Mouse (Mus musculus): Measurements from ENCODE around the gene Card10. TPM values are rescaled to one million over a fixed set of nuclear protein-coding genes. Genes with fewer than 3 reads are reported as not detected.

The Card10 gene
- polyA plus RNA-seq, 1 experiment from 2014 or later: 4.3 TPM

GRCm38 (mm10) chr15:78789721-78790323, 13.0 kb downstream of the Card10 start:
- Histone ChIP-seq H3K36me3 (no peaks in the 10 kb centered on the region), H3K9me3 (no peaks in the 10 kb centered on the region), H3K4me1 (replicated peaks) (peaks cover 49% of the 10 kb centered on the region), H3K27me3 (ENCODE audit: insufficient read depth, poor library complexity, severe bottlenecking) (no peaks in the 10 kb centered on the region), H3K27ac (peak overlapping the region; percentile 3), H3K4me3 (no peak overlapping the region)
- no peak for DNase-seq (ENCODE audit: low spot score)
- WGBS: 90% methylated on average over 13 of the region's 13 CpGs

GRCm38 (mm10) chr15:78788042-78788441, 14.8 kb downstream of the Card10 start:
- WGBS: 71% methylated on average over 3 of the region's 3 CpGs
- H3K4me1 ChIP-seq (replicated peaks): peaks cover 49% of the 10 kb centered on the region
- H3K4me3 ChIP-seq: no peak overlapping the region; the same call in 1 of the 2 replicates
- peak overlapping the region; percentile 68 for H3K27ac ChIP-seq
- DNase-seq (ENCODE audit: low spot score): no peak
- H3K27me3 ChIP-seq (ENCODE audit: insufficient read depth, poor library complexity, severe bottlenecking): no peaks in the 10 kb centered on the region
- H3K9me3 ChIP-seq: no peaks in the 10 kb centered on the region
- H3K36me3 ChIP-seq: no peaks in the 10 kb centered on the region

- Histone ChIP-seq H3K27me3 (ENCODE audit: insufficient read depth, poor library complexity, severe bottlenecking) (no peaks in the 10 kb centered on the region), H3K4me3 (no peak overlapping the region; the same call in 1 of the 2 replicates), H3K4me1 (replicated peaks) (peaks cover 50% of the 10 kb centered on the region), H3K9me3 (no peaks in the 10 kb centered on the region), H3K27ac (peak overlapping the region; percentile 68), H3K36me3 (no peaks in the 10 kb centered on the region)
- 65% methylated on average over 9 of the region's 9 CpGs for WGBS
- no peak for DNase-seq (ENCODE audit: low spot score)
Observed at GRCm38 (mm10) chr15:78787287-78787856, 15.5 kb downstream of the Card10 start.

GRCm38 (mm10) chr15:78786411-78786818, 16.4 kb downstream of the Card10 start:
- H3K4me3 ChIP-seq: no peak overlapping the region
- no peaks in the 10 kb centered on the region for H3K27me3 ChIP-seq (ENCODE audit: insufficient read depth, poor library complexity, severe bottlenecking)
- peak overlapping the region; percentile 68 for H3K27ac ChIP-seq
- H3K4me1 ChIP-seq (replicated peaks): peaks cover 60% of the 10 kb centered on the region
- H3K36me3 ChIP-seq: no peaks in the 10 kb centered on the region
- no peaks in the 10 kb centered on the region for H3K9me3 ChIP-seq
- DNase-seq (ENCODE audit: low spot score): no peak
- WGBS: 77% methylated on average over 9 of the region's 9 CpGs

- H3K9me3 ChIP-seq: no peaks in the 10 kb centered on the region
- no peak overlapping the region for H3K4me3 ChIP-seq
- H3K27me3 ChIP-seq (ENCODE audit: insufficient read depth, poor library complexity, severe bottlenecking): peaks cover 1% of the 10 kb centered on the region; the same call in 1 of the 2 replicates
- H3K36me3 ChIP-seq: no peaks in the 10 kb centered on the region
- peak overlapping the region; percentile 68 for H3K27ac ChIP-seq
- DNase-seq (ENCODE audit: low spot score): no peak
- 25% methylated on average over 7 of the region's 7 CpGs for whole genome bisulfite sequencing
- H3K4me1 ChIP-seq (replicated peaks): peaks cover 61% of the 10 kb centered on the region
Observed at GRCm38 (mm10) chr15:78785961-78786360, 16.9 kb downstream of the Card10 start.

- 92% methylated on average over 7 of the region's 7 CpGs for WGBS
- Histone ChIP-seq H3K4me3 (no peak overlapping the region), H3K9me3 (no peaks in the 10 kb centered on the region), H3K36me3 (no peaks in the 10 kb centered on the region), H3K27ac (no peak overlapping the region), H3K4me1 (replicated peaks) (peaks cover 54% of the 10 kb centered on the region), H3K27me3 (ENCODE audit: insufficient read depth, poor library complexity, severe bottlenecking) (peaks cover 8% of the 10 kb centered on the region)
- DNase-seq (ENCODE audit: low spot score): no peak
Observed at GRCm38 (mm10) chr15:78785258-78785657, 17.6 kb downstream of the Card10 start.

GRCm38 (mm10) chr15:78784520-78784919, 18.3 kb downstream of the Card10 start:
- H3K4me3 ChIP-seq: no peak overlapping the region
- H3K4me1 ChIP-seq (replicated peaks): peaks cover 55% of the 10 kb centered on the region
- H3K9me3 ChIP-seq: no peaks in the 10 kb centered on the region
- no peak overlapping the region for H3K27ac ChIP-seq
- 70% methylated on average over 5 of the region's 5 CpGs for WGBS
- H3K36me3 ChIP-seq: no peaks in the 10 kb centered on the region
- no peak for DNase-seq (ENCODE audit: low spot score)
- peaks cover 15% of the 10 kb centered on the region for H3K27me3 ChIP-seq (ENCODE audit: insufficient read depth, poor library complexity, severe bottlenecking)

GRCm38 (mm10) chr15:78782348-78783103, 20.3 kb downstream of the Card10 start:
- Histone ChIP-seq H3K27me3 (ENCODE audit: insufficient read depth, poor library complexity, severe bottlenecking) (peaks cover 21% of the 10 kb centered on the region), H3K4me3 (no peak overlapping the region), H3K9me3 (no peaks in the 10 kb centered on the region), H3K36me3 (no peaks in the 10 kb centered on the region), H3K27ac (peak overlapping the region; percentile 64; the same call in 1 of the 2 replicates), H3K4me1 (replicated peaks) (peaks cover 61% of the 10 kb centered on the region)
- no peak for DNase-seq (ENCODE audit: low spot score)
- 67% methylated on average over 14 of the region's 14 CpGs for WGBS

GRCm38 (mm10) chr15:78780908-78781307, 21.9 kb downstream of the Card10 start:
- Histone ChIP-seq H3K27me3 (ENCODE audit: insufficient read depth, poor library complexity, severe bottlenecking) (peaks cover 21% of the 10 kb centered on the region), H3K36me3 (peaks cover 8% of the 10 kb centered on the region; the same call in 1 of the 2 replicates), H3K27ac (0 out of 2 replicates have a peak overlapping the region, but pooled peaks have one; percentile 8), H3K4me3 (no peak overlapping the region), H3K4me1 (replicated peaks) (peaks cover 48% of the 10 kb centered on the region), H3K9me3 (no peaks in the 10 kb centered on the region)
- 79% methylated on average over 7 of the region's 7 CpGs for WGBS
- DNase-seq (ENCODE audit: low spot score): no peak

GRCm38 (mm10) chr15:78780359-78780758, 22.5 kb downstream of the Card10 start:
- 95% methylated on average over 14 of the region's 14 CpGs for WGBS
- H3K4me1 ChIP-seq (replicated peaks): peaks cover 44% of the 10 kb centered on the region
- peaks cover 11% of the 10 kb centered on the region for H3K36me3 ChIP-seq
- no peak for DNase-seq (ENCODE audit: low spot score)
- H3K9me3 ChIP-seq: no peaks in the 10 kb centered on the region
- 0 out of 2 replicates have a peak overlapping the region, but pooled peaks have one; percentile 35 for H3K27ac ChIP-seq
- peaks cover 21% of the 10 kb centered on the region for H3K27me3 ChIP-seq (ENCODE audit: insufficient read depth, poor library complexity, severe bottlenecking)
- H3K4me3 ChIP-seq: no peak overlapping the region

- H3K27ac ChIP-seq: peak overlapping the region; percentile 83
- H3K4me3 ChIP-seq: no peak overlapping the region
- no peaks in the 10 kb centered on the region for H3K9me3 ChIP-seq
- H3K27me3 ChIP-seq (ENCODE audit: insufficient read depth, poor library complexity, severe bottlenecking): peaks cover 21% of the 10 kb centered on the region
- peaks cover 46% of the 10 kb centered on the region for H3K4me1 ChIP-seq (replicated peaks)
- 87% methylated on average over 5 of the region's 5 CpGs for WGBS
- H3K36me3 ChIP-seq: peaks cover 11% of the 10 kb centered on the region
- DNase-seq (ENCODE audit: low spot score): no peak
Observed at GRCm38 (mm10) chr15:78779690-78780089, 23.2 kb downstream of the Card10 start.

GRCm38 (mm10) chr15:78779253-78779652, 23.6 kb downstream of the Card10 start:
- DNase-seq (ENCODE audit: low spot score): no peak
- H3K27me3 ChIP-seq (ENCODE audit: insufficient read depth, poor library complexity, severe bottlenecking): peaks cover 21% of the 10 kb centered on the region
- peaks cover 11% of the 10 kb centered on the region for H3K36me3 ChIP-seq
- peak overlapping the region; percentile 83 for H3K27ac ChIP-seq
- no peaks in the 10 kb centered on the region for H3K9me3 ChIP-seq
- H3K4me1 ChIP-seq (replicated peaks): peaks cover 51% of the 10 kb centered on the region
- WGBS: 77% methylated on average over 8 of the region's 8 CpGs
- no peak overlapping the region for H3K4me3 ChIP-seq
